Mouse (Mus musculus): ENCODE results near the gene Tmprss11a. TPM values are rescaled to one million over a fixed set of nuclear protein-coding genes. Genes with fewer than 3 reads are reported as not detected.
A peak's percentile ranks its signal among the peaks of the same experiment; 100 is the strongest.

Tmprss11a gene
- polyA plus RNA-seq (2016; fragmentation: Nextera tagmentation; extraction: Ambion mirVana): not detected in 2 replicates

GRCm38 (mm10) chr5:86468890-86469289, at the start of gene Tmprss11a:
TSS of gene Tmprss11a (minus strand) at chr5:86468990.
- Histone ChIP-seq H3K9me3 (no peaks in the 10 kb centered on the region), H3K4me1 (no peaks in the 10 kb centered on the region), H3K36me3 (no peaks in the 10 kb centered on the region), H3K4me2 (replicated peaks) (no peak within 1 kb of the TSS), H3K27ac (replicated peaks) (no peak within 1 kb of the TSS), H3K9ac (replicated peaks) (no peak within 1 kb of the TSS), H3K27me3 (no peaks in the 10 kb centered on the region), H3K4me3 (no peak within 1 kb of the TSS)
- WGBS: 79% methylated on average over 4 of the region's 4 CpGs
- no peak for ATAC-seq (ENCODE audit: low FRiP score, low read depth)

GRCm38 (mm10) chr5:86518500-86518899, 49.7 kb upstream of the Tmprss11a start, which contains the start of gene Tmprss11g:
TSS of gene Tmprss11g (minus strand) at chr5:86518600.
- Histone ChIP-seq H3K4me1 (no peaks in the 10 kb centered on the region), H3K27ac (replicated peaks) (no peak within 1 kb of the TSS), H3K4me3 (no peak within 1 kb of the TSS), H3K9me3 (no peaks in the 10 kb centered on the region), H3K36me3 (no peaks in the 10 kb centered on the region), H3K9ac (replicated peaks) (no peak within 1 kb of the TSS), H3K4me2 (replicated peaks) (no peak within 1 kb of the TSS), H3K27me3 (no peaks in the 10 kb centered on the region)
- WGBS: 82% methylated on average over 9 of the region's 9 CpGs
- no peak for ATAC-seq (ENCODE audit: low FRiP score, low read depth)

GRCm38 (mm10) chr5:86511538-86511937, 42.7 kb upstream of the Tmprss11a start:
- H3K9ac ChIP-seq (replicated peaks): no peak overlapping the region
- H3K4me3 ChIP-seq: no peak overlapping the region
- no peak for ATAC-seq (ENCODE audit: low FRiP score, low read depth)

GRCm38 (mm10) chr5:86493453-86493852, 24.7 kb upstream of the Tmprss11a start:
- H3K4me2 ChIP-seq (replicated peaks): no peak overlapping the region
- H3K36me3 ChIP-seq: no peaks in the 10 kb centered on the region
- H3K4me1 ChIP-seq: no peaks in the 10 kb centered on the region
- no peak overlapping the region for H3K27ac ChIP-seq (replicated peaks)
- no peaks in the 10 kb centered on the region for H3K27me3 ChIP-seq
- WGBS: 84% methylated on average over 1 of the region's 1 CpGs
- ATAC-seq (ENCODE audit: low FRiP score, low read depth): no peak
- no peaks in the 10 kb centered on the region for H3K9me3 ChIP-seq
- H3K9ac ChIP-seq (replicated peaks): no peak overlapping the region
- no peak overlapping the region for H3K4me3 ChIP-seq

More at GRCm38 (mm10) chr5:86511538-86511937, 42.7 kb upstream of the Tmprss11a start:
- H3K4me1 ChIP-seq: no peaks in the 10 kb centered on the region
- no peak overlapping the region for H3K4me2 ChIP-seq (replicated peaks)
- no peaks in the 10 kb centered on the region for H3K9me3 ChIP-seq
- H3K27ac ChIP-seq (replicated peaks): no peak overlapping the region
- 31% methylated on average over 5 of the region's 5 CpGs for WGBS
- no peaks in the 10 kb centered on the region for H3K27me3 ChIP-seq
- H3K36me3 ChIP-seq: no peaks in the 10 kb centered on the region

- H3K4me2 ChIP-seq (replicated peaks): no peak overlapping the region
- WGBS: 71% methylated on average over 2 of the region's 2 CpGs
- H3K4me1 ChIP-seq: no peaks in the 10 kb centered on the region
- no peak overlapping the region for H3K4me3 ChIP-seq
- no peaks in the 10 kb centered on the region for H3K36me3 ChIP-seq
- H3K9ac ChIP-seq (replicated peaks): no peak overlapping the region
- ATAC-seq (ENCODE audit: low FRiP score, low read depth): no peak
- H3K27me3 ChIP-seq: no peaks in the 10 kb centered on the region
- H3K27ac ChIP-seq (replicated peaks): no peak overlapping the region
- H3K9me3 ChIP-seq: no peaks in the 10 kb centered on the region
Measured at GRCm38 (mm10) chr5:86482562-86482961, 13.8 kb upstream of the Tmprss11a start.

GRCm38 (mm10) chr5:86482031-86482430, 13.2 kb upstream of the Tmprss11a start:
- Histone ChIP-seq H3K36me3 (no peaks in the 10 kb centered on the region), H3K27ac (replicated peaks) (no peak overlapping the region), H3K27me3 (no peaks in the 10 kb centered on the region), H3K4me2 (replicated peaks) (no peak overlapping the region), H3K4me3 (no peak overlapping the region), H3K9ac (replicated peaks) (no peak overlapping the region), H3K9me3 (no peaks in the 10 kb centered on the region), H3K4me1 (no peaks in the 10 kb centered on the region)
- ATAC-seq (ENCODE audit: low FRiP score, low read depth): no peak
- WGBS: 87% methylated on average over 1 of the region's 1 CpGs

GRCm38 (mm10) chr5:86473859-86474258, 5.1 kb upstream of the Tmprss11a start:
- no peak overlapping the region for H3K4me3 ChIP-seq
- no peak overlapping the region for H3K4me2 ChIP-seq (replicated peaks)
- H3K27me3 ChIP-seq: no peaks in the 10 kb centered on the region
- H3K27ac ChIP-seq (replicated peaks): no peak overlapping the region
- WGBS: 83% methylated on average over 9 of the region's 9 CpGs
- H3K9ac ChIP-seq (replicated peaks): no peak overlapping the region
- no peaks in the 10 kb centered on the region for H3K9me3 ChIP-seq
- no peak for ATAC-seq (ENCODE audit: low FRiP score, low read depth)
- H3K4me1 ChIP-seq: no peaks in the 10 kb centered on the region
- no peaks in the 10 kb centered on the region for H3K36me3 ChIP-seq

- ATAC-seq (ENCODE audit: low FRiP score, low read depth): no peak
- Histone ChIP-seq H3K9ac (replicated peaks) (no peak overlapping the region), H3K4me3 (no peak overlapping the region), H3K9me3 (no peaks in the 10 kb centered on the region), H3K4me2 (replicated peaks) (no peak overlapping the region), H3K27me3 (no peaks in the 10 kb centered on the region), H3K27ac (replicated peaks) (no peak overlapping the region), H3K4me1 (no peaks in the 10 kb centered on the region), H3K36me3 (no peaks in the 10 kb centered on the region)
- 78% methylated on average over 2 of the region's 2 CpGs for WGBS
Measured at GRCm38 (mm10) chr5:86439306-86439705, 29.5 kb downstream of the Tmprss11a start.

GRCm38 (mm10) chr5:86438548-86438947, 30.2 kb downstream of the Tmprss11a start:
- no peaks in the 10 kb centered on the region for H3K27me3 ChIP-seq
- H3K4me3 ChIP-seq: no peak overlapping the region
- no peak for ATAC-seq (ENCODE audit: low FRiP score, low read depth)
- no peaks in the 10 kb centered on the region for H3K9me3 ChIP-seq
- no peaks in the 10 kb centered on the region for H3K4me1 ChIP-seq
- no peak overlapping the region for H3K27ac ChIP-seq (replicated peaks)
- H3K36me3 ChIP-seq: no peaks in the 10 kb centered on the region
- H3K9ac ChIP-seq (replicated peaks): no peak overlapping the region
- no peak overlapping the region for H3K4me2 ChIP-seq (replicated peaks)

GRCm38 (mm10) chr5:86432697-86433096, 36.1 kb downstream of the Tmprss11a start:
- Histone ChIP-seq H3K4me1 (no peaks in the 10 kb centered on the region), H3K36me3 (no peaks in the 10 kb centered on the region), H3K27ac (replicated peaks) (no peak overlapping the region), H3K27me3 (no peaks in the 10 kb centered on the region), H3K9ac (replicated peaks) (no peak overlapping the region), H3K4me2 (replicated peaks) (no peak overlapping the region), H3K4me3 (no peak overlapping the region), H3K9me3 (no peaks in the 10 kb centered on the region)
- peak; percentile 68 for ATAC-seq (ENCODE audit: low FRiP score, low read depth)
- 4% methylated on average over 2 of the region's 2 CpGs for WGBS

- Histone ChIP-seq H3K9ac (replicated peaks) (no peak overlapping the region), H3K4me1 (no peaks in the 10 kb centered on the region), H3K27ac (replicated peaks) (no peak overlapping the region), H3K4me3 (no peak overlapping the region), H3K4me2 (replicated peaks) (no peak overlapping the region), H3K9me3 (no peaks in the 10 kb centered on the region), H3K36me3 (no peaks in the 10 kb centered on the region), H3K27me3 (no peaks in the 10 kb centered on the region)
- WGBS: 71% methylated on average over 5 of the region's 5 CpGs
- no peak for ATAC-seq (ENCODE audit: low FRiP score, low read depth)
Measured at GRCm38 (mm10) chr5:86431096-86431495, 37.7 kb downstream of the Tmprss11a start.

GRCm38 (mm10) chr5:86421323-86422028, 47.3 kb downstream of the Tmprss11a start:
- H3K4me1 ChIP-seq: peaks cover 6% of the 10 kb centered on the region
- H3K27me3 ChIP-seq: no peaks in the 10 kb centered on the region
- no peak overlapping the region for H3K4me2 ChIP-seq (replicated peaks)
- 24% methylated on average over 3 of the region's 3 CpGs for WGBS
- peak overlapping the region; percentile 35; the same call in 1 of the 2 replicates for H3K27ac ChIP-seq (replicated peaks)
- H3K36me3 ChIP-seq: no peaks in the 10 kb centered on the region
- no peak overlapping the region for H3K9ac ChIP-seq (replicated peaks)
- no peaks in the 10 kb centered on the region for H3K9me3 ChIP-seq
- no peak overlapping the region for H3K4me3 ChIP-seq
- ATAC-seq (ENCODE audit: low FRiP score, low read depth): peak; percentile 82

- Histone ChIP-seq H3K9ac (replicated peaks) (no peak overlapping the region), H3K36me3 (no peaks in the 10 kb centered on the region), H3K27ac (replicated peaks) (no peak overlapping the region), H3K4me1 (peaks cover 6% of the 10 kb centered on the region), H3K27me3 (no peaks in the 10 kb centered on the region), H3K4me3 (no peak overlapping the region), H3K9me3 (no peaks in the 10 kb centered on the region), H3K4me2 (replicated peaks) (no peak overlapping the region)
- WGBS: 24% methylated on average over 4 of the region's 4 CpGs
- ATAC-seq (ENCODE audit: low FRiP score, low read depth): no peak
Measured at GRCm38 (mm10) chr5:86419494-86419893, 49.3 kb downstream of the Tmprss11a start.

Measured in midbrain, embryonic 12.5 days (tissue).